Mouse (Mus musculus): ENCODE measurements at regions not wholly inside any gene's neighbourhood (a gene's known extent, or its start where the extent isn't known, plus 50 kb on each side); places are given as distances from the start of the nearest gene placed in this dataset.

- 28% methylated on average over 29 of the region's 29 CpGs for WGBS
- Histone ChIP-seq H3K9me3 (replicated peaks) (no peaks in the 10 kb centered on the region), H3K27ac (replicated peaks) (no peak overlapping the region), H3K4me1 (peaks cover 3% of the 10 kb centered on the region; the same call in 1 of the 2 replicates), H3K27me3 (replicated peaks) (no peaks in the 10 kb centered on the region), H3K4me3 (replicated peaks) (peak overlapping the region; percentile 42), H3K36me3 (no peaks in the 10 kb centered on the region), H3K9ac (replicated peaks) (peak overlapping the region; percentile 53), H3K4me2 (peak overlapping the region; percentile 59)
- peak; percentile 92 for ATAC-seq (ENCODE audit: low FRiP score)
These were observed 346.4 kb upstream of the Prkcq start for GRCm38 (mm10) chr2:10825278-10826133.

GRCm38 (mm10) chr2:10826134-10826767 is 345.7 kb upstream of the Prkcq start:
- no peaks in the 10 kb centered on the region for H3K9me3 ChIP-seq (replicated peaks)
- no peaks in the 10 kb centered on the region for H3K36me3 ChIP-seq
- no peak for ATAC-seq (ENCODE audit: low FRiP score)
- peak overlapping the region; percentile 42; the same call in 1 of the 2 replicates for H3K4me3 ChIP-seq (replicated peaks)
- no peaks in the 10 kb centered on the region for H3K27me3 ChIP-seq (replicated peaks)
- peaks cover 3% of the 10 kb centered on the region; the same call in 1 of the 2 replicates for H3K4me1 ChIP-seq
- H3K9ac ChIP-seq (replicated peaks), result peak overlapping the region; percentile 53
- H3K4me2 ChIP-seq, result peak overlapping the region; percentile 59
- 78% methylated on average over 10 of the region's 10 CpGs for WGBS
- H3K27ac ChIP-seq (replicated peaks), result no peak overlapping the region

GRCm38 (mm10) chr2:10839976-10840375 is 331.9 kb upstream of the Prkcq start:
- no peak overlapping the region for H3K4me2 ChIP-seq
- H3K4me3 ChIP-seq (replicated peaks), result no peak overlapping the region
- WGBS, result 41% methylated on average over 5 of the region's 5 CpGs

GRCm38 (mm10) chr2:10861654-10862292 is 310.1 kb upstream of the Prkcq start:
- no peaks in the 10 kb centered on the region for H3K27me3 ChIP-seq (replicated peaks)
- H3K36me3 ChIP-seq, result no peaks in the 10 kb centered on the region
- H3K4me2 ChIP-seq, result no peak overlapping the region
- no peak for ATAC-seq (ENCODE audit: low FRiP score)
- H3K4me1 ChIP-seq, result peaks cover 6% of the 10 kb centered on the region; the same call in 1 of the 2 replicates
- H3K4me3 ChIP-seq (replicated peaks), result no peak overlapping the region
- no peaks in the 10 kb centered on the region for H3K9me3 ChIP-seq (replicated peaks)
- H3K27ac ChIP-seq (replicated peaks), result no peak overlapping the region
- WGBS, result 73% methylated on average over 8 of the region's 8 CpGs
- no peak overlapping the region for H3K9ac ChIP-seq (replicated peaks)

More at GRCm38 (mm10) chr2:10839976-10840375, 331.9 kb upstream of the Prkcq start:
- no peaks in the 10 kb centered on the region for H3K27me3 ChIP-seq (replicated peaks)
- no peak for ATAC-seq (ENCODE audit: low FRiP score)
- 0 out of 2 replicates have a peak, but pooled peaks cover 3% of the 10 kb centered on the region for H3K4me1 ChIP-seq
- H3K9me3 ChIP-seq (replicated peaks), result no peaks in the 10 kb centered on the region
- no peaks in the 10 kb centered on the region for H3K36me3 ChIP-seq
- H3K9ac ChIP-seq (replicated peaks), result no peak overlapping the region
- no peak overlapping the region for H3K27ac ChIP-seq (replicated peaks)

- H3K4me1 ChIP-seq, result peaks cover 6% of the 10 kb centered on the region; the same call in 1 of the 2 replicates
- no peak overlapping the region for H3K9ac ChIP-seq (replicated peaks)
- no peaks in the 10 kb centered on the region for H3K9me3 ChIP-seq (replicated peaks)
- no peak for ATAC-seq (ENCODE audit: low FRiP score)
- no peak overlapping the region for H3K27ac ChIP-seq (replicated peaks)
- H3K4me3 ChIP-seq (replicated peaks), result no peak overlapping the region
- H3K36me3 ChIP-seq, result no peaks in the 10 kb centered on the region
- 60% methylated on average over 2 of the region's 2 CpGs for WGBS
- no peak overlapping the region for H3K4me2 ChIP-seq
- no peaks in the 10 kb centered on the region for H3K27me3 ChIP-seq (replicated peaks)
These were observed 307.5 kb upstream of the Prkcq start for GRCm38 (mm10) chr2:10864451-10864850.

GRCm38 (mm10) chr2:10874303-10874702 is 297.6 kb upstream of the Prkcq start:
- no peaks in the 10 kb centered on the region for H3K27me3 ChIP-seq (replicated peaks)
- H3K36me3 ChIP-seq, result no peaks in the 10 kb centered on the region
- WGBS, result 88% methylated on average over 4 of the region's 4 CpGs
- no peaks in the 10 kb centered on the region for H3K4me1 ChIP-seq
- no peak for ATAC-seq (ENCODE audit: low FRiP score)
- H3K4me3 ChIP-seq (replicated peaks), result no peak overlapping the region
- H3K27ac ChIP-seq (replicated peaks), result no peak overlapping the region
- no peak overlapping the region for H3K9ac ChIP-seq (replicated peaks)
- H3K4me2 ChIP-seq, result no peak overlapping the region
- no peaks in the 10 kb centered on the region for H3K9me3 ChIP-seq (replicated peaks)

GRCm38 (mm10) chr2:10901926-10902325 is 270.0 kb upstream of the Prkcq start:
- no peak overlapping the region for H3K4me2 ChIP-seq
- 86% methylated on average over 3 of the region's 3 CpGs for WGBS
- no peaks in the 10 kb centered on the region for H3K36me3 ChIP-seq
- H3K9ac ChIP-seq (replicated peaks), result no peak overlapping the region
- ATAC-seq (ENCODE audit: low FRiP score), result no peak
- H3K4me3 ChIP-seq (replicated peaks), result no peak overlapping the region
- H3K27ac ChIP-seq (replicated peaks), result no peak overlapping the region
- H3K27me3 ChIP-seq (replicated peaks), result no peaks in the 10 kb centered on the region
- H3K4me1 ChIP-seq, result no peaks in the 10 kb centered on the region
- H3K9me3 ChIP-seq (replicated peaks), result no peaks in the 10 kb centered on the region

- no peak overlapping the region for H3K4me3 ChIP-seq (replicated peaks)
- H3K27me3 ChIP-seq (replicated peaks), result no peaks in the 10 kb centered on the region
- H3K4me2 ChIP-seq, result no peak overlapping the region
- ATAC-seq (ENCODE audit: low FRiP score), result no peak
- H3K36me3 ChIP-seq, result no peaks in the 10 kb centered on the region
- no peaks in the 10 kb centered on the region for H3K9me3 ChIP-seq (replicated peaks)
- H3K4me1 ChIP-seq, result peaks cover 14% of the 10 kb centered on the region
- no peak overlapping the region for H3K9ac ChIP-seq (replicated peaks)
- H3K27ac ChIP-seq (replicated peaks), result no peak overlapping the region
These were observed 252.0 kb upstream of the Prkcq start for GRCm38 (mm10) chr2:10919955-10920354.

GRCm38 (mm10) chr2:10920686-10921485 is 251.0 kb upstream of the Prkcq start:
- peak overlapping the region; percentile 40 for H3K4me2 ChIP-seq
- H3K9ac ChIP-seq (replicated peaks), result 0 out of 2 replicates have a peak overlapping the region, but pooled peaks have one; percentile 10
- H3K27ac ChIP-seq (replicated peaks), result peak overlapping the region; percentile 41; the same call in 1 of the 2 replicates
- ATAC-seq (ENCODE audit: low FRiP score), result 0 out of 2 replicates have a peak, but pooled peaks have one; percentile 29
- no peaks in the 10 kb centered on the region for H3K36me3 ChIP-seq
- no peaks in the 10 kb centered on the region for H3K9me3 ChIP-seq (replicated peaks)
- H3K4me3 ChIP-seq (replicated peaks), result no peak overlapping the region
- WGBS, result 54% methylated on average over 8 of the region's 8 CpGs
- peaks cover 14% of the 10 kb centered on the region for H3K4me1 ChIP-seq
- H3K27me3 ChIP-seq (replicated peaks), result no peaks in the 10 kb centered on the region

GRCm38 (mm10) chr2:10921486-10922450 is 250.1 kb upstream of the Prkcq start:
- 0 out of 2 replicates have a peak, but pooled peaks have one; percentile 45 for ATAC-seq (ENCODE audit: low FRiP score)
- WGBS, result 33% methylated on average over 13 of the region's 13 CpGs
- H3K9ac ChIP-seq (replicated peaks), result peak overlapping the region; percentile 10; the same call in 1 of the 2 replicates
- H3K4me3 ChIP-seq (replicated peaks), result no peak overlapping the region
- H3K27me3 ChIP-seq (replicated peaks), result no peaks in the 10 kb centered on the region
- peaks cover 14% of the 10 kb centered on the region for H3K4me1 ChIP-seq
- no peaks in the 10 kb centered on the region for H3K36me3 ChIP-seq
- no peaks in the 10 kb centered on the region for H3K9me3 ChIP-seq (replicated peaks)
- peak overlapping the region; percentile 40 for H3K4me2 ChIP-seq
- peak overlapping the region; percentile 41; the same call in 1 of the 2 replicates for H3K27ac ChIP-seq (replicated peaks)
